Mouse (Mus musculus) heart, postnatal 0 days (tissue): ENCODE results near the gene Zc3h14.

Source experiments
- CTCF ChIP-seq: IDR thresholded peaks from 2 replicates; pipeline ENCODE4 v1.5.1; 2016; ENCODE audit warnings: antibody characterized with exemption, control low read depth, low read depth
- EP300 ChIP-seq: IDR thresholded peaks from 2 replicates; pipeline ENCODE4 v1.6.1; 2016; ENCODE audit warnings: antibody characterized with exemption, low read depth

DNA sequence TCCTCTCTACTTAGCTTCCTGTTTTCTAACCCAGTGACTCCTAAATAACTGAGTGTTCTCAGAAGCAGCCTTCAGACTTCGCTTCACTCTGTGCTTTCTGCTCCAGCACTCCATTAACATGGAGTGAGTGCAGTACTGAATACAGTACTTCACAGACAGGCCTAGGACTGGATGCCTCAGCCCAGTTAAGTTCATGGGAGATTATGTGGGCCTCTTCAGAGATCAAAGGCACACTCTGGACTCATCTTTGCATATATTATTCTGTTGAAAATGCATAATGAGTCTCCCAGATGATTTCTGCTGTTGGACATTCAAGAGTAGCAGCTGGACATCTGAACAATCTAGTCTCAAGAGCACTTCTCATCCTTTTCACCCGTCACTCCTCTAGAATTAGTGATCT, 74.0 kb downstream of the Zc3h14 start:
- TF ChIP-seq EP300 (no peak), CTCF (no peak)
